Mouse (Mus musculus) embryonic facial prominence, embryonic 14.5 days (tissue): ENCODE results near the gene Ptchd3. TPM values are rescaled to one million over a fixed set of nuclear protein-coding genes. Genes with fewer than 3 reads are reported as not detected.

ENCODE experiments used
- ATAC-seq: fragments of 200-750 bp; cut with Nextera tagmentation; 2 replicates; pipeline ENCODE4 v1.8.0; 2017; ENCODE audit warnings: low read depth, moderate number of reproducible peaks, moderate TSS enrichment
- DNase-seq: peaks from one replicate; pipeline ENCODE4 v3.0.0-alpha.2; 2015; ENCODE audit warnings: low spot score
- H3K27ac ChIP-seq: fragments of 300-500 bp; sonication (generic); replicated peaks from 2 replicates; pipeline ENCODE4 v1.5.1; 2014; ENCODE audit warnings: low read depth, mild to moderate bottlenecking, low read length, moderate library complexity
- H3K27me3 ChIP-seq: fragments of 300-500 bp; sonication (generic); replicated peaks from 2 replicates; pipeline ENCODE4 v1.6.1; 2014; ENCODE audit warnings: low read length; ENCODE audit not compliant: control insufficient read depth, insufficient read depth
- H3K36me3 ChIP-seq: fragments of 300-500 bp; sonication (generic); 2 replicates; pipeline ENCODE4 v1.6.1; 2014; ENCODE audit warnings: low read length, mixed read lengths; ENCODE audit not compliant: control insufficient read depth, insufficient read depth
- H3K4me1 ChIP-seq: fragments of 300-500 bp; sonication (generic); 2 replicates; pipeline ENCODE4 v1.6.1; 2014; ENCODE audit warnings: antibody characterized with exemption, low read length; ENCODE audit not compliant: control insufficient read depth, insufficient read depth
- H3K4me2 ChIP-seq: fragments of 300-500 bp; sonication (generic); 2 replicates; pipeline ENCODE4 v1.6.1; 2014; ENCODE audit warnings: low read depth, mild to moderate bottlenecking, low read length, moderate library complexity, mixed read lengths
- H3K4me3 ChIP-seq: fragments of 300-500 bp; sonication (generic); 2 replicates; pipeline ENCODE4 v1.5.1; 2014; ENCODE audit warnings: low read depth, mild to moderate bottlenecking, low read length
- H3K9ac ChIP-seq: fragments of 300-500 bp; sonication (generic); 2 replicates; pipeline ENCODE4 v1.6.1; 2014; ENCODE audit warnings: low read depth, mild to moderate bottlenecking, low read length, moderate library complexity, mixed read lengths
- H3K9me3 ChIP-seq: fragments of 300-500 bp; sonication (generic); 2 replicates; pipeline ENCODE4 v1.6.1; 2016; ENCODE audit warnings: low read length; ENCODE audit not compliant: control insufficient read depth
- WGBS: fragments of 180-500 bp; shearing (Covaris S2); extraction: QIAGEN DNeasy Blood & Tissue Kit; methylation state at CpG from one replicate; pipeline ENCODE4 v1.1.7; 2014; 5-methylcytosine and 5-hydroxymethylcytosine counted together
- polyA plus RNA-seq: library from polyadenylated mRNA; unstranded; fragments of >200 nt; fragmentation: Nextera tagmentation; extraction: Ambion mirVana; gene quantifications from 2 replicates; pipeline ENCODE4 v1.2.1, GENCODE M21; 2014

Gene Ptchd3
- polyA plus RNA-seq, 1 experiment from 2014 or later: not detected

DNA sequence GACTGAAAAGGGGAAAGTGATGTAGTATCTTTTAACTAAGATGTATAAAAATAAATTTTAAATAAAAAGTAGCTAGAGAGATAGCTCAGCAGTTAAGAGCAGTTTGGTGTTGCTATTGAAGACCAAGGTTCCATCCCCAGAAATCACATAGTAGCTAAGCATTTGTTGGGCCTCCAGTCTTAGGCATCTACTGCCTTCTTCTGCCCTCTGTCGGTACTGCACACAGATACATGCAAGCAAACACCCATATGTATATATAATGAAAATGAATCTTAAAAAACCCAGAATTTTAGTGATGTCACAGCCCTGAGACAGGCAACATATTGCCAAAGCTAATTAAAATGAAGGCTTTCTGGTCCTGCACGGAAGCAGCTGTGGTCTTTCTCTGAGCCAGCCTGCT, 15.9 kb downstream of the Ptchd3 start:
- ATAC-seq: no peak
- Histone ChIP-seq H3K27me3 (no peaks in the 10 kb centered on the region), H3K4me2 (no peak overlapping the region), H3K9ac (no peak overlapping the region), H3K36me3 (no peaks in the 10 kb centered on the region), H3K4me1 (no peaks in the 10 kb centered on the region), H3K9me3 (no peaks in the 10 kb centered on the region), H3K4me3 (no peak overlapping the region), H3K27ac (no peak overlapping the region)
- WGBS: 44% methylated on average over 2 of the region's 2 CpGs
- DNase-seq: peak; percentile 4

DNA sequence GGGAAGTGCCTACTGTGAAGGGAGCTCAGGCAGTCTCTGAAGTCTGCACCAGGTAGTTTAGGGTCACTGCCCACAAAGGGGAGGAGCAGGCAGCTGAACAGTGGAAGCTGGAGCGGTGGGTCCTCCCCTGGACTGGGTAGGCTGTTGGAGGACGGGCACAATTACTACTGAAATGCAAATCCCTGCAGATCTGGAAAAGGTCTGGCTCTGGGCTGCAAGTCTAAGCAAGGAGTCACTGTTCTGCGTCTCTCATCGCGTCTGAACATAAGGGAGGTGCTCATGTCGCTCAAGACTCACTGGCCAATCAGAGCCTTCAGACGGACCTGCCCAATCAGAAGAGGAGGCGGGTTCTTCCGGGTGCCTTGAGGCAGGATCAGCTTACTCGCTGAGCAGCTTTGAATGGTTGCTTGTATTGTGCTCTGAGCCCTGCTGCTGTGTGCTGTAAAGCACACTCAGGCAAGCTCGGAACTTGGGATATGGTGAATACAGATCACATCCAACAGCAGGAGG, 17.8 kb downstream of the Ptchd3 start:
- Histone ChIP-seq H3K36me3 (no peaks in the 10 kb centered on the region), H3K27ac (peak overlapping the region; percentile 69), H3K4me3 (peak overlapping the region; percentile 42), H3K4me1 (no peaks in the 10 kb centered on the region), H3K4me2 (peak overlapping the region; percentile 52), H3K9ac (peak overlapping the region; percentile 56), H3K27me3 (no peaks in the 10 kb centered on the region), H3K9me3 (peaks cover 4% of the 10 kb centered on the region; the same call in 1 of the 2 replicates)
- ATAC-seq: peak; percentile 100
- 0% methylated on average over 11 of the region's 11 CpGs for WGBS
- DNase-seq: peak; percentile 97

Other genes with a start within 250 kb of the Ptchd3 start
- 6.8 and 8.5 TPM in 2 replicates for gene B3gntl1, start 157.1 kb upstream of the Ptchd3 start, polyA plus RNA-seq
- gene Metrnl, start 128.7 kb upstream of the Ptchd3 start, polyA plus RNA-seq: 41.6 and 58.0 TPM in 2 replicates